Mouse (Mus musculus): ENCODE measurements at regions not wholly inside any gene's neighbourhood (a gene's known extent, or its start where the extent isn't known, plus 50 kb on each side); places are given as distances from the start of the nearest gene placed in this dataset.

- no peak for DNase-seq
Observed at GRCm38 (mm10) chr8:92427801-92428200, 70.4 kb downstream of the Irx5 start.

GRCm38 (mm10) chr8:92437075-92437663 is 79.7 kb downstream of the Irx5 start:
- DNase-seq: no peak

- DNase-seq: peak; percentile 12
Observed at GRCm38 (mm10) chr8:92438294-92438693, 80.9 kb downstream of the Irx5 start.

- no peak for DNase-seq
Observed at GRCm38 (mm10) chr8:92439713-92440436, 82.5 kb downstream of the Irx5 start.

- no peak for DNase-seq
Observed at GRCm38 (mm10) chr8:92442086-92442485, 84.7 kb downstream of the Irx5 start.

- DNase-seq: no peak
Observed at GRCm38 (mm10) chr8:92459291-92459690, 101.9 kb downstream of the Irx5 start.

GRCm38 (mm10) chr8:92460129-92460953 is 102.9 kb downstream of the Irx5 start:
- DNase-seq: peak; percentile 5

GRCm38 (mm10) chr8:92469141-92470000 is 111.9 kb downstream of the Irx5 start:
- DNase-seq: no peak

GRCm38 (mm10) chr8:92472257-92472656 is 114.8 kb downstream of the Irx5 start:
- no peak for DNase-seq

- no peak for DNase-seq
Observed at GRCm38 (mm10) chr8:92472817-92473216, 115.4 kb downstream of the Irx5 start.

- no peak for DNase-seq
Observed at GRCm38 (mm10) chr8:92482393-92482792, 125.0 kb downstream of the Irx5 start.

GRCm38 (mm10) chr8:92483055-92483765 is 125.8 kb downstream of the Irx5 start:
- peak; percentile 41 for DNase-seq

- DNase-seq: no peak
Observed at GRCm38 (mm10) chr8:92488526-92489159, 131.2 kb downstream of the Irx5 start.

- no peak for DNase-seq
Observed at GRCm38 (mm10) chr8:92491533-92491932, 134.1 kb downstream of the Irx5 start.

GRCm38 (mm10) chr8:92493403-92493802 is 136.0 kb downstream of the Irx5 start:
- peak; percentile 63 for DNase-seq

GRCm38 (mm10) chr8:92505552-92506281 is 148.3 kb downstream of the Irx5 start:
- DNase-seq: no peak

- no peak for DNase-seq
Observed at GRCm38 (mm10) chr8:92506436-92506835, 149.0 kb downstream of the Irx5 start.

- no peak for DNase-seq
Observed at GRCm38 (mm10) chr8:92506906-92507305, 149.5 kb downstream of the Irx5 start.

- DNase-seq: no peak
Observed at GRCm38 (mm10) chr8:92515385-92515784, 158.0 kb downstream of the Irx5 start.

- DNase-seq: no peak
Observed at GRCm38 (mm10) chr8:92518031-92518430, 156.1 kb upstream of the Irx6 start.

- DNase-seq: no peak
Observed at GRCm38 (mm10) chr8:92518486-92518885, 155.6 kb upstream of the Irx6 start.
